In the genomic region with DNA sequence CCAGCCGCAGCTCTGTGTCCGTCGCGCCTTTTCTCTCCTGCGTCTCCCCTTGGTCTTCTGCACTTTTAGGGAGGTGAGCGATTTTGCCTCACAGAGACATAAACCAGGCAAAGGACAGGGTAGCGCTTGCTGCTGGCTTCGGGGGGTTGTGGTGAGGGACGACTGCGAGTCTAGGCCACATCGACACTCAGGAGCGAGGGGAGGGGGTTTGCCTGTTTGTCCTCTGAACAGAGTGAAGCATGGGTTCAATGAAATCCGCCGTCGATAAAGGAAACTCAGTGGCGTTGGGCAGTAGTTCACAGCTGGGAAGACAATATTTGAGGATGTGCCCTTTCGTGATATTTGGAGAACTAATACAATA, we compare ENCODE assay signal across 8 mouse cellular contexts. TPM values are rescaled to one million over a fixed set of nuclear protein-coding genes. Genes with fewer than 3 reads are reported as not detected.
A peak's percentile ranks its signal among the peaks of the same experiment; 100 is the strongest.
DNase-seq lines count a peak whose midpoint lies in the region; ATAC-seq lines count a peak whose summit lies in the region.

Dhx30 (minus strand) TSS at position 52 of the 361 bp plus-strand sequence.

- under 1% methylated on average over 17 of the region's 17 CpGs for WGBS in lung, embryonic 15.5 days
- under 1% methylated on average over 17 of the region's 17 CpGs for WGBS in embryonic facial prominence, embryonic 12.5 days
- under 1% methylated on average over 14 of the region's 17 CpGs for WGBS in heart, embryonic 14.5 days

- no peaks in the 10 kb centered on the region for H3K9me3 ChIP-seq in lung, embryonic 15.5 days
- H3K9me3 ChIP-seq in embryonic facial prominence, embryonic 12.5 days, result no peaks in the 10 kb centered on the region
- H3K9me3 ChIP-seq in heart, embryonic 14.5 days (ENCODE audit: control insufficient read depth, low read length), result no peaks in the 10 kb centered on the region

- no peak; the same call in 1 of the 2 replicates for ATAC-seq in lung, embryonic 15.5 days (ENCODE audit: borderline replicate concordance, extremely low read depth, low FRiP score, low TSS enrichment)
- no peak for ATAC-seq in embryonic facial prominence, embryonic 12.5 days (ENCODE audit: insufficient number of reproducible peaks, insufficient read depth, low FRiP score, low TSS enrichment)
- ATAC-seq in heart, embryonic 14.5 days (ENCODE audit: insufficient number of reproducible peaks, insufficient read depth, low FRiP score, low read depth), result peak; percentile 13; the same call in 1 of the 2 replicates
- ATAC-seq in monocyte, adult 5-6 weeks (replicated peaks; ENCODE audit: insufficient number of reproducible peaks, low FRiP score, low TSS enrichment, poor library complexity, severe bottlenecking), result peak; percentile 45; the same call in 1 of the 2 replicates

- intact Hi-C loops in left cerebral cortex, postnatal 10 days (cut with DNase I), result no loop called here

- peak within 1 kb of the TSS; percentile 78 for H3K4me3 ChIP-seq in lung, embryonic 15.5 days
- peak within 1 kb of the TSS; percentile 80 for H3K4me3 ChIP-seq in embryonic facial prominence, embryonic 12.5 days
- H3K4me3 ChIP-seq in heart, embryonic 14.5 days (ENCODE audit: control insufficient read depth in 1 of 2, insufficient read depth in 1 of 2, low read depth in 1 of 2, low read length in 2 of 2), result peak within 1 kb of the TSS; percentile 90

- peak within 1 kb of the TSS; percentile 98 for H3K27ac ChIP-seq in lung, embryonic 15.5 days
- peak within 1 kb of the TSS; percentile 97 for H3K27ac ChIP-seq in embryonic facial prominence, embryonic 12.5 days
- H3K27ac ChIP-seq in heart, embryonic 14.5 days (replicated peaks in 1 of 2; ENCODE audit: control insufficient read depth in 1 of 2, insufficient read depth in 1 of 2, low read depth in 2 of 2, low read length in 2 of 2), result peak within 1 kb of the TSS; percentile 95 to 96

- H3K4me2 ChIP-seq in lung, embryonic 15.5 days, result peak within 1 kb of the TSS; percentile 77
- peak within 1 kb of the TSS; percentile 75 for H3K4me2 ChIP-seq in embryonic facial prominence, embryonic 12.5 days (replicated peaks)
- H3K4me2 ChIP-seq in heart, embryonic 14.5 days (ENCODE audit: low read length), result peak within 1 kb of the TSS; percentile 85

- peak within 1 kb of the TSS; percentile 73 for H3K9ac ChIP-seq in lung, embryonic 15.5 days
- H3K9ac ChIP-seq in embryonic facial prominence, embryonic 12.5 days, result peak within 1 kb of the TSS; percentile 83
- H3K9ac ChIP-seq in heart, embryonic 14.5 days (ENCODE audit: low read length), result peak within 1 kb of the TSS; percentile 94

- peaks cover 22% of the 10 kb centered on the region; the same call in 1 of the 2 replicates for H3K36me3 ChIP-seq in lung, embryonic 15.5 days
- peaks cover 7% of the 10 kb centered on the region for H3K36me3 ChIP-seq in embryonic facial prominence, embryonic 12.5 days
- H3K36me3 ChIP-seq in heart, embryonic 14.5 days (ENCODE audit: control insufficient read depth, insufficient read depth, low read length), result peaks cover 27% of the 10 kb centered on the region

- H3K4me1 ChIP-seq in lung, embryonic 15.5 days, result peaks cover 9% of the 10 kb centered on the region
- peaks cover 14% of the 10 kb centered on the region for H3K4me1 ChIP-seq in embryonic facial prominence, embryonic 12.5 days
- H3K4me1 ChIP-seq in heart, embryonic 14.5 days (ENCODE audit: control insufficient read depth in 2 of 2, insufficient read depth in 2 of 2, low read length in 2 of 2), result peaks cover 2 to 14% of the 10 kb centered on the region in 2 experiments

- no peak for DNase-seq in lung, postnatal 25 days (ENCODE audit: low spot score)
- no peak for DNase-seq in left cerebral cortex, postnatal 10 days (ENCODE audit: extremely low spot score in 1 of 2, low spot score in 2 of 2)
- no peak for DNase-seq in urinary bladder, postnatal 10 days (ENCODE audit: low spot score)
- no peak for DNase-seq in cerebellum, adult 11-12 months

- H3K27me3 ChIP-seq in lung, embryonic 15.5 days, result no peaks in the 10 kb centered on the region
- H3K27me3 ChIP-seq in embryonic facial prominence, embryonic 12.5 days, result no peaks in the 10 kb centered on the region
- no peaks in the 10 kb centered on the region for H3K27me3 ChIP-seq in heart, embryonic 14.5 days (ENCODE audit: control insufficient read depth, insufficient read depth, low read length)

RNA-seq across cellular contexts. Expression of gene Dhx30, which starts in this region (rescaled TPM):
- polyA plus RNA-seq in lung, embryonic 15.5 days (2015; fragmentation: Nextera tagmentation; extraction: Ambion mirVana), result 115 and 120 TPM in 2 replicates
- polyA plus RNA-seq in embryonic facial prominence, embryonic 12.5 days (2016; fragmentation: Nextera tagmentation; extraction: Ambion mirVana), result 192 and 198 TPM in 2 replicates
- 89.5 and 94.5 TPM in 2 replicates for polyA plus RNA-seq in heart, embryonic 14.5 days (2014; fragmentation: Nextera tagmentation; extraction: Ambion mirVana)
- 100 to 1,000 TPM; 144 to 153 TPM for total RNA-seq in left cerebral cortex, postnatal 10 days (2021)
- total RNA-seq in monocyte, adult 5-6 weeks (2017), result 26.4 to 57.7 TPM (median 47.4 TPM) in 3 replicates

Comparison
In these comparisons a context has a peak if more than half of its experiments do, and no peak if none do; other contexts are left out.
1. ATAC-seq: peak in heart, embryonic 14.5 days (single experiment) and monocyte, adult 5-6 weeks (single experiment); none in lung, embryonic 15.5 days (single experiment) and embryonic facial prominence, embryonic 12.5 days (single experiment).
2. Peak in every context shown above with its lines, with median percentiles within 50 percentile points of each other: H3K27ac ChIP-seq, H3K4me2 ChIP-seq, H3K4me3 ChIP-seq and H3K9ac ChIP-seq.